Mouse (Mus musculus): ENCODE results near the gene Zfp217.

- no peak for TF ChIP-seq CTCF (IDR thresholded peaks at IDR 0.05; ENCODE audit: borderline replicate concordance, control insufficient read depth, extremely low read depth, insufficient read depth, low read length, poor library complexity)
- no peak for TF ChIP-seq POLR2A (IDR thresholded peaks at IDR 0.05; ENCODE audit: control insufficient read depth, extremely low read depth, insufficient read depth, low read length, poor library complexity)
Observed at GRCm38 (mm10) chr2:170094871-170095270, 53.0 kb downstream of the Zfp217 start.
